Mouse (Mus musculus) hindbrain, postnatal 0 days (tissue): ENCODE measurements around the gene Traf3ip1. TPM values are rescaled to one million over a fixed set of nuclear protein-coding genes. Genes with fewer than 3 reads are reported as not detected.

Experiments
- ATAC-seq: fragments of 200-750 bp; cut with Nextera tagmentation; 2 replicates; pipeline ENCODE4 v1.8.0; 2017; ENCODE audit warnings: mild to moderate bottlenecking, moderate TSS enrichment, moderate library complexity
- DNase-seq: peaks from one replicate; pipeline ENCODE4 v3.0.0-alpha.2; 2015; ENCODE audit warnings: low spot score
- H3K27ac ChIP-seq: fragments of 300-500 bp; sonication (generic); 2 replicates; pipeline ENCODE4 v1.5.1; 2014; ENCODE audit warnings: mild to moderate bottlenecking
- H3K27me3 ChIP-seq: fragments of 300-500 bp; sonication (generic); 2 replicates; pipeline ENCODE4 v1.6.1; 2014; ENCODE audit warnings: low read length, mixed read lengths; ENCODE audit not compliant: insufficient read depth
- H3K36me3 ChIP-seq: fragments of 300-500 bp; sonication (generic); 2 replicates; pipeline ENCODE4 v1.6.1; 2014; ENCODE audit warnings: low read length, mixed read lengths; ENCODE audit not compliant: insufficient read depth
- H3K4me1 ChIP-seq: fragments of 300-500 bp; sonication (generic); 2 replicates; pipeline ENCODE4 v1.6.1; 2014; ENCODE audit warnings: antibody characterized with exemption, low read length, mixed read lengths; ENCODE audit not compliant: insufficient read depth
- H3K4me2 ChIP-seq: fragments of 300-500 bp; sonication (generic); 2 replicates; pipeline ENCODE4 v1.6.1; 2014; ENCODE audit warnings: low read depth, mild to moderate bottlenecking, low read length, moderate library complexity, mixed read lengths
- H3K4me3 ChIP-seq: fragments of 300-500 bp; sonication (generic); 2 replicates; pipeline ENCODE4 v1.5.1; 2014; ENCODE audit warnings: low read length
- H3K9ac ChIP-seq: fragments of 300-500 bp; sonication (generic); replicated peaks from 2 replicates; pipeline ENCODE4 v1.6.1; 2014; ENCODE audit warnings: mild to moderate bottlenecking, low read length, moderate library complexity, mixed read lengths
- H3K9me3 ChIP-seq: fragments of 300-500 bp; sonication (generic); 2 replicates; pipeline ENCODE4 v1.6.1; 2016; ENCODE audit warnings: low read length, mixed read lengths
- CTCF ChIP-seq: IDR thresholded peaks from 2 replicates; pipeline ENCODE4 v1.5.1; 2016; ENCODE audit warnings: antibody characterized with exemption, control low read depth, low read depth
- WGBS: fragments of 180-500 bp; shearing (Covaris S2); extraction: QIAGEN DNeasy Blood & Tissue Kit; methylation state at CpG from one replicate; pipeline ENCODE4 v1.1.7; 2014; 5-methylcytosine and 5-hydroxymethylcytosine counted together
- polyA plus RNA-seq: library from polyadenylated mRNA; unstranded; fragments of >200 nt; fragmentation: Nextera tagmentation; extraction: Ambion mirVana; gene quantifications from 2 replicates; pipeline ENCODE4 v1.2.1, GENCODE M21; 2015
- total RNA-seq: library from RNA; depleted of rRNA; stranded (reverse); fragments of >200 nt; gene quantifications from 2 replicates; pipeline ENCODE4 v1.2.3, GENCODE M21; 2014

Gene Traf3ip1
- total and polyA plus RNA-seq, 2 experiments from 2014 or later = 7.4 to 11.7 TPM

DNA sequence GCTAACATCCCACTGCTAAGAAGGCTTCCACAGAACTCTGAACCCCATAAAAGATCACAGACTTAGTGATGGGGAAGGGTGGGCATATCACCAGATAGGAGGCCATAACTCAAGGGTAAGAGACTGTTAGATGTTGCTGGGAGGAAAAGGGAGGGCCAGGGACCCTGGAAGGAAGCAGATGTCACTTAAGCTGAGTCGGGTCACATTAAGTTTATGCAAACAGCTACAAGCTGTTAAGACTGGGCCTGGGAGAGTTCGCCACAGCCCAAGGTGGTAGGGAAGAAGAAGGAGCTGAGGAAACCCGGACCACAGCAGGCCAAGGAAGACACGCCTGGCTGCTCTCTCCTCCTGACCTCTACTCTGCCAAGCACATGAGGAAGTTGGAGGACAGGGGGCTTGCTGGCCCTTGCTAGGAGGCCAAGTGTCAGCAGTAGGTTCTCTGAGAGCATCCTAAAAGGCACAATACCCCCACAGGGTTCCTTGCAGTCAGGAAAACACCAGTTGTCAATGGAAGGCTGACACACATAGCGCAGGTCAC is 42.8 kb upstream of the Traf3ip1 start:
- no peaks in the 10 kb centered on the region for H3K27me3 ChIP-seq
- H3K9me3 ChIP-seq = no peaks in the 10 kb centered on the region
- ATAC-seq (no peak), DNase-seq (no peak)
- H3K27ac ChIP-seq = no peak overlapping the region
- no peak overlapping the region for H3K4me3 ChIP-seq
- H3K36me3 ChIP-seq = peaks cover 30% of the 10 kb centered on the region
- 62% methylated on average over 5 of the region's 5 CpGs for WGBS
- peaks cover 3% of the 10 kb centered on the region; the same call in 1 of the 2 replicates for H3K4me1 ChIP-seq
- no peak for TF ChIP-seq CTCF
- H3K4me2 ChIP-seq = no peak overlapping the region
- no peak overlapping the region for H3K9ac ChIP-seq

DNA sequence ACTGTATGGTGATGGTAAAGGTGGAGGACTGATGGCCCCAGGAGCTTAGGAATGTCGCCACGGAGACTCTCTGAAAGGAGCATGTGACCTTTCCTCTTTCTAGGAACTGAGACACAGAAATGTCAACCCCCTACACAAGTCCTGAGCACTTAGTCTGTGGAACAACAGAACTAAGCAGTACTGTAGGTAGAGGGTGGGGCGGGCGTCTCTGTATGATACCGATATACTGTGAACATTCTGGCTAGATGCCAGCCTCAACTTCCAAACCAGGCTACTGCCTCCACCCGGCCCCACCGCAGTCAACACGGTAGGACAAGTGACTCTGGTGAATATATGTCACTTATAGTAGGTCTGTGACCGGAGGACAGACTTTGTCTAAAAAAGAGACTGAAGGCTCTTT is 40.5 kb upstream of the Traf3ip1 start:
- Histone ChIP-seq H3K4me1 (peaks cover 11% of the 10 kb centered on the region), H3K4me3 (no peak overlapping the region), H3K36me3 (peaks cover 8% of the 10 kb centered on the region), H3K9ac (no peak overlapping the region), H3K9me3 (no peaks in the 10 kb centered on the region), H3K27ac (no peak overlapping the region), H3K27me3 (no peaks in the 10 kb centered on the region), H3K4me2 (no peak overlapping the region)
- ATAC-seq (no peak), DNase-seq (no peak)
- TF ChIP-seq CTCF = no peak
- WGBS = 78% methylated on average over 9 of the region's 9 CpGs

DNA sequence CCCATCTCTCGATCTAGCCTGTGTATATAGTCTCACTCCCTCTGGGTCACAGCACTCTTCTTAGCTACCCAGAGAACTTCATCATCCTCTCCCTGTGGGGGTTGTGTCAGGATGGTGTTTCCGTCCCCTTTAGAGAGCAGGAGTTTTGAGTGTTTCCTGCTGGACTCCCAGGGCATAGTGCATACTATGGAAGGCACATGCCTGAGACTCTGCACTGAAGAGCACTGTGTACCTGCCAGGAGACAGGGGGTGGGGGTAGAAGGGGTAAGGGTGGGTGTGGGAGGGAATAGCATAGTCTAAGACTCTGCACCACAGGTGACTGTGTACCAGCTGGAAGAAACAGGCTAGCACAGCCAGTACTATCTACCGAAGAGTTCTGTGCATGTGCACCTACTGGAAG is 40.1 kb upstream of the Traf3ip1 start:
- ATAC-seq (no peak), DNase-seq (no peak)
- TF ChIP-seq CTCF = no peak
- no peak overlapping the region for H3K4me2 ChIP-seq
- H3K27ac ChIP-seq = no peak overlapping the region
- no peaks in the 10 kb centered on the region for H3K27me3 ChIP-seq
- no peak overlapping the region for H3K9ac ChIP-seq
- H3K4me1 ChIP-seq = peaks cover 11% of the 10 kb centered on the region
- no peaks in the 10 kb centered on the region for H3K9me3 ChIP-seq
- no peak overlapping the region for H3K4me3 ChIP-seq
- H3K36me3 ChIP-seq = peaks cover 4% of the 10 kb centered on the region
- 91% methylated on average over 3 of the region's 3 CpGs for WGBS

DNA sequence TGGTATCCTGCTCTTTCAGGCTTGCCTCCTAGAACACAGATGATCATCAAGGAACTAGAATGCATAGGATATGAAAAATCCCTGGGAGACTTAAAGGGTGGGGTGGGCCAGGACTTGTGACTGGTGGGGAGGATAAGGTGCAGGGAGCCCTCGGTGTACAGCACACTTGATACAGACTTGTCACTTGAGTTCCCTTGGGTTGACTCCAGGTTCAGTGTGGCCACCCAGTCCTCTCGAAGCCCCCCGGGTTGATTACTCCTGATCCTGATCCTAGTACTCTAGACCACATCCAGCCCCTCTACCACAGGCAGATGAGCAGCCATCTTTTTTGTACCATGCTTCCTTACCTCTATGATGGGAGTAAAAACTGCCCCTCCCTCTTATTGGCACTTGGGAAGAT is 39.5 kb upstream of the Traf3ip1 start:
- Histone ChIP-seq H3K36me3 (no peaks in the 10 kb centered on the region), H3K4me2 (peak overlapping the region; percentile 90; the same call in 1 of the 2 replicates), H3K9ac (no peak overlapping the region), H3K4me3 (no peak overlapping the region), H3K4me1 (peaks cover 11% of the 10 kb centered on the region), H3K27me3 (no peaks in the 10 kb centered on the region), H3K27ac (0 out of 2 replicates have a peak overlapping the region, but pooled peaks have one; percentile 70), H3K9me3 (no peaks in the 10 kb centered on the region)
- DNase-seq (no peak), ATAC-seq (no peak)
- no peak for TF ChIP-seq CTCF
- WGBS = 76% methylated on average over 3 of the region's 3 CpGs

DNA sequence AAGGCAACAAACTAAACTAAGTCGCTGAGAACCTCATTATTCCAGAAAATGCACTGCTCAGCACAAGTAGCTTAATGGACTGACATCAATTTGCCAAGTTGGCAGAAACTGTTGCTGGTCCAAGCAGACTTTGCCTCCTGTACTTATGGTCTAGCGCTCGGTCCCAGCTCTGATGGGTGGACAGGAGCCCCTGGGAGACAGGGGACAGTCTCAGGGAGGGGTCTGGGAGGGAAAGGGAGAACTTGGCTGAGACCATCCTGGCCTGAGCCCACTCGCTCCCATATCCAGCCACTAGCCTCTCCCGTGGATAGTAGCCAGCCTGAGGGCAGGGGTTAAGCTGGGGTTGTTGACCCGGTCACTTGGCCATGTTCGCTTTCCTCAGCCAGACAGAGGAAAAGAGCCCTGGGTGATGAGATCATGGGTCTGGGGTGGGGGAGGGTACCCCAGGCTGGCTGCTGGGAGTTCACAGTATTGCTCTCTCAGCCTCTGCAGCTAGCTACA is 38.7 kb upstream of the Traf3ip1 start:
- Histone ChIP-seq H3K4me3 (peak overlapping the region; percentile 5; the same call in 1 of the 2 replicates), H3K9ac (no peak overlapping the region), H3K27me3 (no peaks in the 10 kb centered on the region), H3K9me3 (no peaks in the 10 kb centered on the region), H3K4me1 (peaks cover 11% of the 10 kb centered on the region), H3K4me2 (peak overlapping the region; percentile 90), H3K36me3 (no peaks in the 10 kb centered on the region), H3K27ac (peak overlapping the region; percentile 70)
- 26% methylated on average over 7 of the region's 7 CpGs for WGBS
- no peak for ATAC-seq
- peak; percentile 15 for DNase-seq
- no peak for TF ChIP-seq CTCF

DNA sequence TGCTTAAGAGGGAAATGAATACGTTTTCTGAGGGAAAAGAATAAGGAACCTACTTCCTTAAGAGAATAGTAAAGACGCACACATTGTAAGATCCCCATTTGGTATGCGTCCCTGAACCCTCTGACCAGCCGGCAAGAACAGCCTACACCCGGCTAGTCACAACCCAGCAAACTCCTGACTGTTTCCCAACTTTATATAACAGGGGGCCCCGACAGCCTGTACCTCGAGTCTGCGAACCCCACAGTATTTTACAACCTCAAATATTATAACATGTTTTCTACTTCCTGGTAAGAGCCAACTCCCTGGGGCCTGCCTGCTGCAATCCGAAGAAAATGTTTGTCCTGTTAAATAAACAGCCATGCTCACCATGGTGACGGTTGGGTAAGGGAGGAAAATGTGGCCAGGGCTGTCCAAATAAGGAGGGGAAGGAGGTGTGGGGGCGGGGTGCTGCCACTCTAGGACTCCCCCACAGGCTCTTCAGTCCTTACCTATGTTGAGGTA is 38.1 kb upstream of the Traf3ip1 start:
- ATAC-seq (no peak), DNase-seq (peak; percentile 67)
- TF ChIP-seq CTCF = no peak
- Histone ChIP-seq H3K4me2 (peak overlapping the region; percentile 90), H3K9me3 (no peaks in the 10 kb centered on the region), H3K4me3 (peak overlapping the region; percentile 5; the same call in 1 of the 2 replicates), H3K9ac (no peak overlapping the region), H3K4me1 (peaks cover 11% of the 10 kb centered on the region), H3K36me3 (no peaks in the 10 kb centered on the region), H3K27ac (peak overlapping the region; percentile 70), H3K27me3 (no peaks in the 10 kb centered on the region)
- 12% methylated on average over 11 of the region's 11 CpGs for WGBS

DNA sequence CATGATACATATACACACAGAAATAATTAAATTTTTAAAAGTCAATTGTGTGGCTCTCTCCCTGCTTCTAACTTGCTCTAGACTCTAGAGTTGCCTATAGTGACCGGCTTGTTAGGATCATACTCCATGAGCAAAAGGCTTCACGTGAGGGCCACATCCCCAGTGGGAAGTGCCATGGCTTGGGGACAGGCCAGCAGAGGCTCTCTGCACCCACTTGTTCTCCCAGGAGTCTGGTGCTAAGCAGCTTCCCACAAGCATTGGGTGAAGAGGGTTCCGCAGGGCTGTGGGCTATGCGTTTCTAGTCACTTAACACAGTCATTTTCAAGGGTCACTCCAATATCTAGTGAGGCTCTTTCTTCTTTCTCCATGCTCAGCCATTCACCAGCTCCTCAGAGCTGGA is 37.3 kb upstream of the Traf3ip1 start:
- ATAC-seq = no peak
- H3K9ac ChIP-seq = no peak overlapping the region
- H3K36me3 ChIP-seq = no peaks in the 10 kb centered on the region
- H3K4me3 ChIP-seq = peak overlapping the region; percentile 86; the same call in 1 of the 2 replicates
- H3K27me3 ChIP-seq = no peaks in the 10 kb centered on the region
- H3K27ac ChIP-seq = peak overlapping the region; percentile 94; the same call in 1 of the 2 replicates
- TF ChIP-seq CTCF = no peak
- peak overlapping the region; percentile 90 for H3K4me2 ChIP-seq
- WGBS = 91% methylated on average over 4 of the region's 4 CpGs
- no peak for DNase-seq
- H3K4me1 ChIP-seq = peaks cover 11% of the 10 kb centered on the region
- no peaks in the 10 kb centered on the region for H3K9me3 ChIP-seq
